Mouse (Mus musculus) liver, embryonic 14.5 days (tissue): ENCODE results near the gene Smoc2. TPM values are rescaled to one million over a fixed set of nuclear protein-coding genes. Genes with fewer than 3 reads are reported as not detected.

Experiments used
- ATAC-seq: fragments of 200-750 bp; cut with Nextera tagmentation; 2 replicates; pipeline ENCODE4 v1.8.0; 2017; ENCODE audit warnings: moderate number of reproducible peaks, mild to moderate bottlenecking, moderate library complexity; ENCODE audit not compliant: insufficient read depth
- DNase-seq, 3 experiments: peaks; one replicate each; pipeline ENCODE4 v3.0.0-alpha.2; 2012 to 2013; ENCODE audit warnings: low read depth in 3 of 3, low spot score in 3 of 3
- H3K27ac ChIP-seq: fragments of 300-500 bp; sonication (generic); 2 replicates; pipeline ENCODE4 v1.5.1; 2014; ENCODE audit warnings: moderate library complexity, mild to moderate bottlenecking, control low read depth, inconsistent platforms
- H3K27me3 ChIP-seq: fragments of 300-500 bp; sonication (generic); 2 replicates; pipeline ENCODE4 v1.6.1; 2014; ENCODE audit warnings: mild to moderate bottlenecking, low read length, moderate library complexity; ENCODE audit not compliant: control insufficient read depth, insufficient read depth
- H3K36me3 ChIP-seq: fragments of 300-500 bp; sonication (generic); replicated peaks from 2 replicates; pipeline ENCODE4 v1.6.1; 2014; ENCODE audit warnings: low read depth; ENCODE audit not compliant: control insufficient read depth, insufficient read depth
- H3K4me1 ChIP-seq, 2 experiments: fragments of 200-500 bp in 1 of 2; fragments of 300-500 bp in 1 of 2; sonication (generic) in 1 of 2; replicated peaks; 2 replicates each; pipeline ENCODE4 v1.6.1; 2012 to 2014; ENCODE audit warnings: antibody characterized with exemption in 1 of 2, inconsistent platforms in 1 of 2, low read length in 1 of 2; ENCODE audit not compliant: control insufficient read depth in 2 of 2, insufficient read depth in 2 of 2
- H3K4me2 ChIP-seq: fragments of 300-500 bp; sonication (generic); 2 replicates; pipeline ENCODE4 v1.6.1; 2014; ENCODE audit warnings: low read depth, mild to moderate bottlenecking, control low read depth, moderate library complexity
- H3K4me3 ChIP-seq, 2 experiments: fragments of 200-500 bp in 1 of 2; fragments of 300-500 bp in 1 of 2; sonication (generic) in 1 of 2; 2 replicates each; pipeline ENCODE4 v1.5.1; 2012 to 2014; ENCODE audit warnings: low read depth in 2 of 2, low read length in 2 of 2, mild to moderate bottlenecking in 2 of 2, control low read depth in 1 of 2, inconsistent platforms in 1 of 2, moderate library complexity in 1 of 2; ENCODE audit not compliant: insufficient read depth in 1 of 2
- H3K9ac ChIP-seq: fragments of 300-500 bp; sonication (generic); replicated peaks from 2 replicates; pipeline ENCODE4 v1.6.1; 2014; ENCODE audit warnings: mild to moderate bottlenecking, control low read depth, moderate library complexity
- H3K9me3 ChIP-seq: fragments of 300-500 bp; sonication (generic); 2 replicates; pipeline ENCODE4 v1.6.1; 2016; ENCODE audit warnings: low read length, mixed read lengths; ENCODE audit not compliant: control insufficient read depth
- CTCF ChIP-seq: IDR thresholded peaks from 2 replicates; pipeline ENCODE4 v1.5.1; 2016; ENCODE audit warnings: antibody characterized with exemption, low read depth, control low read depth
- EP300 ChIP-seq: IDR thresholded peaks from 2 replicates; pipeline ENCODE4 v1.6.1; 2016; ENCODE audit warnings: antibody characterized with exemption, low read depth
- WGBS: fragments of 180-500 bp; shearing (Covaris S2); extraction: QIAGEN DNeasy Blood & Tissue Kit; methylation state at CpG from one replicate; pipeline ENCODE4 v1.1.7; 2014; ENCODE audit not compliant: insufficient replicate concordance; 5-methylcytosine and 5-hydroxymethylcytosine counted together
- polyA plus RNA-seq, 2 experiments: library from polyadenylated mRNA; depleted of rRNA in 1 of 2; stranded (reverse) in 1 of 2; unstranded in 1 of 2; fragments of >200 nt; fragmentation: Nextera tagmentation in 1 of 2; extraction: Ambion mirVana in 1 of 2; gene quantifications; 2 replicates each; pipeline versions ENCODE4 v1.2.1 to v1.2.3; 2012 to 2014

Smoc2 gene
- polyA plus RNA-seq (2012; rRNA removed) (1.9 and 2.4 TPM in 2 replicates), polyA plus RNA-seq (2014; fragmentation: Nextera tagmentation; extraction: Ambion mirVana) (2.6 and 3.8 TPM in 2 replicates)

DNA sequence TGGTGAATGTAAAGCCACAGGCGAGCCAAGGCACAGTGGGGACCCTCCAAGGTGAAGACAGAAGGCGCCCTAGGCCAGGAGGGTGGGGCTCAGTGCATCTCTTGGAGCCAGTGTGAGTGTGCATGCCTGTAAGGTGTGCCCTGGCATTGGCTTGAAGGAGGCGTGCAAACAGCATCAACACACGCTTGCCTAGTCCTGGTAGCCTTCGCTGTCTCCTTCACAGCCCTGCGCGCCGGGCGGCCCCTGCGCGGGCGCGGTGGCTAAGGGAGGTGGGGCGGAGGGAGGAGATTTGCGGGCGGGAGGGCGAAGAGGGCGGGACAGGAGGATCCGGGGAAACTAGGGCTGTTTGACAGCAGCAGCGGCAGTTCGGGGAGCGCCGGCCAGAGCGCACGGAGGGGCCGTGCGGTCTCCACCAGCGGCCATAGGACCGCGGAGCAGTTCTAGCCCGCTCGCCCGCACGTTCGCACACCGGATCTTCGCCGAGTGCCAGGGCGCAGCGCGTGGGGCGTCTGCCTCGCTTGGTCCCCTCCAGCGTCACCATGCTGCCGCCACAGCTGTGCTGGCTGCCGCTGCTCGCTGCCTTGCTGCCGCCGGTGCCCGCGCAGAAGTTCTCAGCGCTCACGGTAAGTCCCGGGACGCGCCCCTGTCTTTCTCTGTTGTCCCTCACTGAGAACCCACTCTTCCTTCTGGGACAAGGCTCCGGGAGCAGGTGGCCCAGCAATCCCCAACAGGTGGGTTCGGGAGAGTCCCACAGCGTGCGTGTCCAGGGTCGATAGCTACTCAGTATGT lies at the start of gene Smoc2:
Gene Smoc2 (plus strand): TSS at position 330 of the 789 bp plus-strand sequence.
- H3K4me2 ChIP-seq, result peak within 1 kb of the TSS; percentile 11
- H3K27me3 ChIP-seq, result peaks cover 36% of the 10 kb centered on the region
- H3K4me3 ChIP-seq, result peak within 1 kb of the TSS; percentile 3 to 24; a peak in 1 of 4 replicates
- no peak for TF ChIP-seq CTCF
- no peak for TF ChIP-seq EP300
- DNase-seq, result no peak
- H3K4me1 ChIP-seq, result no peaks in the 10 kb centered on the region
- H3K9me3 ChIP-seq, result no peaks in the 10 kb centered on the region
- no peak for ATAC-seq
- no peak within 1 kb of the TSS for H3K9ac ChIP-seq
- no peak within 1 kb of the TSS for H3K27ac ChIP-seq
- no peaks in the 10 kb centered on the region for H3K36me3 ChIP-seq
- 1% methylated on average over 51 of the region's 61 CpGs for WGBS

GRCm38 (mm10) chr17:14230698-14231430 lies 48.4 kb upstream of the Smoc2 start:
- Histone ChIP-seq H3K4me2 (no peak overlapping the region), H3K9ac (no peak overlapping the region), H3K4me1 (no peaks in the 10 kb centered on the region), H3K27me3 (no peaks in the 10 kb centered on the region), H3K9me3 (no peaks in the 10 kb centered on the region), H3K36me3 (no peaks in the 10 kb centered on the region), H3K4me3 (no peak overlapping the region), H3K27ac (no peak overlapping the region)
- TF ChIP-seq EP300, result no peak
- TF ChIP-seq CTCF, result no peak
- DNase-seq (no peak), ATAC-seq (no peak)
- 14% methylated on average over 13 of the region's 13 CpGs for WGBS

- no peaks in the 10 kb centered on the region for H3K9me3 ChIP-seq
- H3K27ac ChIP-seq, result no peak overlapping the region
- no peak overlapping the region for H3K4me3 ChIP-seq
- ATAC-seq (no peak), DNase-seq (peak; percentile 17 to 22 (median 20))
- H3K36me3 ChIP-seq, result no peaks in the 10 kb centered on the region
- peak; percentile 75 for TF ChIP-seq CTCF
- no peak for TF ChIP-seq EP300
- 44% methylated on average over 3 of the region's 3 CpGs for WGBS
- no peaks in the 10 kb centered on the region for H3K27me3 ChIP-seq
- no peaks in the 10 kb centered on the region for H3K4me1 ChIP-seq
- no peak overlapping the region for H3K4me2 ChIP-seq
- H3K9ac ChIP-seq, result no peak overlapping the region
Measured at GRCm38 (mm10) chr17:14232629-14233028, 46.7 kb upstream of the Smoc2 start.

- Histone ChIP-seq H3K27me3 (no peaks in the 10 kb centered on the region), H3K9ac (no peak overlapping the region), H3K36me3 (no peaks in the 10 kb centered on the region), H3K9me3 (no peaks in the 10 kb centered on the region), H3K4me1 (no peaks in the 10 kb centered on the region), H3K4me3 (no peak overlapping the region), H3K27ac (no peak overlapping the region), H3K4me2 (no peak overlapping the region)
- WGBS, result 30% methylated on average over 4 of the region's 4 CpGs
- no peak for DNase-seq
- no peak for ATAC-seq
- TF ChIP-seq CTCF (peak; percentile 56), EP300 (no peak)
Measured at GRCm38 (mm10) chr17:14233658-14234057, 45.6 kb upstream of the Smoc2 start.
